1 mouse cellular context compared by ENCODE assay signal in the genomic region with DNA sequence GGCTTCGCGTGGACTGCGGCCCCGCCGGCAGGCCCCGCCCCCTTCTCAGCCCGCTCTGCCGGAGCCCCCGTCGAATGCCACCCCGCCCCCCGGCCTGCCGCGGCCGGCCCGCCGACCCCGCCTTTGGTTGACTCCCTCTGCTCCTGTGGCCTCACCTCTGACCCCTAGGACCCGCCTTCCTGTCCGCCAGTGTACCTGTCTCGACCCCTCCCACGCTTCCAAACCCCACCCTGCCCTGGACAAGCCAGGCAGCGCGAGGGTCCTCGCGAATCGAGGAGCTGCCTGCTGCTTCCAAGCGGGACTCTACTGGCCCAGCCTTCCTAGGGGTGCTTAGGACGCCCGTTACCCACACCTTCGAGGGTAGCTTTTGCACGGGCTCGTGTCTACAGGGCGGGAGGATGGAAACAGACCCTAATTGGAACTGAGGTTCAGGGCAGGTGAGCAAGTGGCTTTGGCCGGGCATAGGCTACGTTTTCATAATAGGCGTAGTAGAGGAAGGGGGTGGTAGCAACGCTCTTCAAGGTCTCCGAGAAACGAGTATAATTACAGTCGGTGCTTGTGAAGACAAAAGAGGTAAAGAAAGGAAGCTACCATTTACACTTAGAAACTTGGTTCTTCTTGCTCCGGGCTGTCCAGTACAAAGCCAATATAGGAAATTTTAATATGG.
A peak's percentile ranks its signal among the peaks of the same experiment; 100 is the strongest.
TF ChIP-seq lines count a peak whose summit lies in the region.

No protein-coding gene starts in this region.

TF ChIP-seq in CH12.LX, 34 proteins besides CTCF, POLR2A, EP300 and RAD21:
- 0 out of 2 replicates have a peak, but pooled peaks have one; percentile 6 for TF ChIP-seq MAX (IDR thresholded peaks at IDR 0.05; ENCODE audit: low read length)
- no peak for TF ChIP-seq KAT2A (IDR thresholded peaks at IDR 0.05; ENCODE audit: insufficient replicate concordance, low read length)
- TF ChIP-seq MXI1 (IDR thresholded peaks at IDR 0.05; ENCODE audit: low read depth, low read length) = no peak
- no peak for TF ChIP-seq TBP (conservative IDR thresholded peaks at IDR 0.05; ENCODE audit: low read depth, low read length)
- no peak; the same call in 1 of the 2 replicates for TF ChIP-seq CHD2 (IDR thresholded peaks at IDR 0.05; ENCODE audit: low read length)
- TF ChIP-seq ETS1 (conservative IDR thresholded peaks at IDR 0.05; ENCODE audit: low read depth, low read length) = no peak
- TF ChIP-seq PAX5 (IDR thresholded peaks at IDR 0.05; ENCODE audit: low read length) = no peak
- no peak for TF ChIP-seq E2F4 (IDR thresholded peaks at IDR 0.05; ENCODE audit: insufficient replicate concordance, low read depth, low read length)
- TF ChIP-seq POLR2AphosphoS2 (IDR thresholded peaks at IDR 0.05; ENCODE audit: low read depth, low read length) = peak; percentile 17; the same call in 1 of the 2 replicates
- TF ChIP-seq GABPA (IDR thresholded peaks at IDR 0.05; ENCODE audit: insufficient replicate concordance, low read depth, low read length) = no peak
- no peak for TF ChIP-seq NRF1 (IDR thresholded peaks at IDR 0.05; ENCODE audit: low read depth, low read length)
- no peak for TF ChIP-seq MYC (IDR thresholded peaks at IDR 0.05; ENCODE audit: low read depth, low read length)
- TF ChIP-seq JUN (IDR thresholded peaks at IDR 0.05; ENCODE audit: insufficient read depth, low read depth, low read length) = no peak
- TF ChIP-seq ZC3H11A (IDR thresholded peaks at IDR 0.05; ENCODE audit: low read depth, low read length) = no peak
- TF ChIP-seq MAFK (IDR thresholded peaks at IDR 0.05; ENCODE audit: insufficient replicate concordance, low read length) = no peak
- TF ChIP-seq HCFC1 (IDR thresholded peaks at IDR 0.05; ENCODE audit: low read depth, low read length) = no peak
- no peak for TF ChIP-seq ELF1 (IDR thresholded peaks at IDR 0.05; ENCODE audit: low read depth, low read length)
- TF ChIP-seq ZKSCAN1 (IDR thresholded peaks at IDR 0.05; ENCODE audit: borderline replicate concordance, low read depth, low read length) = no peak
- 0 out of 2 replicates have a peak, but pooled peaks have one; percentile 62 for TF ChIP-seq UBTF (IDR thresholded peaks at IDR 0.05; ENCODE audit: low read depth, low read length)
- no peak for TF ChIP-seq MEF2A (IDR thresholded peaks at IDR 0.05; ENCODE audit: borderline replicate concordance, low read depth, low read length)
- no peak for TF ChIP-seq USF1 (IDR thresholded peaks at IDR 0.05; ENCODE audit: low read depth, low read length)
- no peak for TF ChIP-seq ZNF384 (IDR thresholded peaks at IDR 0.05; ENCODE audit: low read depth, low read length)
- TF ChIP-seq ZMIZ1 (IDR thresholded peaks at IDR 0.05; ENCODE audit: low read depth, low read length) = peak; percentile 57; the same call in 1 of the 2 replicates
- no peak for TF ChIP-seq JUND (conservative IDR thresholded peaks at IDR 0.05; ENCODE audit: low read depth, low read length)
- no peak for TF ChIP-seq SMC3 (IDR thresholded peaks at IDR 0.05; ENCODE audit: low read depth, low read length)
- TF ChIP-seq BHLHE40 (IDR thresholded peaks at IDR 0.05; ENCODE audit: low read depth, low read length) = no peak
- no peak for TF ChIP-seq MAZ (IDR thresholded peaks at IDR 0.05; ENCODE audit: low read depth, low read length)
- TF ChIP-seq RCOR1 (conservative IDR thresholded peaks at IDR 0.05; ENCODE audit: low read depth, low read length) = no peak
- no peak for TF ChIP-seq USF2 (conservative IDR thresholded peaks at IDR 0.05; ENCODE audit: low read depth, low read length)
- no peak for TF ChIP-seq CHD1 (IDR thresholded peaks at IDR 0.05; ENCODE audit: low read depth, low read length)
- TF ChIP-seq IRF4 (IDR thresholded peaks at IDR 0.05; ENCODE audit: low read depth, low read length) = no peak
- no peak for TF ChIP-seq TCF12 (IDR thresholded peaks at IDR 0.05; ENCODE audit: low read depth, low read length)
- peak; percentile 55; the same call in 1 of the 2 replicates for TF ChIP-seq SIN3A (IDR thresholded peaks at IDR 0.05; ENCODE audit: low read length)
